In genomic region chr3:27156594-27156949, GRCm38 (mm10) we compare ENCODE assay signal across 19 mouse cellular contexts. TPM values are rescaled to one million over a fixed set of nuclear protein-coding genes. Genes with fewer than 3 reads are reported as not detected.
DNase-seq lines count a peak whose midpoint lies in the region; ATAC-seq and TF ChIP-seq lines count a peak whose summit lies in the region.
"Had no signal": no experiment of that assay in that cellular context is flagged by ENCODE, and none has a peak within 500 bp of the region (broad histone marks: within the 10 kb centered on the region; RNA-seq: fewer than 3 reads in every experiment).

No protein-coding gene starts in this region.

- peaks cover 30% of the 10 kb centered on the region for H3K4me1 ChIP-seq in liver, embryonic 15.5 days (replicated peaks)
- H3K4me1 ChIP-seq in liver, postnatal 0 days (ENCODE audit: insufficient read depth): peaks cover 27% of the 10 kb centered on the region
- H3K4me1 ChIP-seq in E14TG2a.4 (replicated peaks; ENCODE audit: low read depth, low read length): peaks cover 50% of the 10 kb centered on the region
- H3K4me1 ChIP-seq in lung, postnatal 0 days (ENCODE audit: insufficient read depth, low read depth, low read length): no peaks in the 10 kb centered on the region

- H3K9me3 ChIP-seq in liver, embryonic 15.5 days (replicated peaks): no peaks in the 10 kb centered on the region
- no peaks in the 10 kb centered on the region for H3K9me3 ChIP-seq in liver, postnatal 0 days (ENCODE audit: low read length)
- H3K9me3 ChIP-seq in E14TG2a.4 (ENCODE audit: low read length): peaks cover 11% of the 10 kb centered on the region
- no peaks in the 10 kb centered on the region for H3K9me3 ChIP-seq in lung, postnatal 0 days (ENCODE audit: low read length)
- H3K9me3 ChIP-seq: G1E; heart, embryonic 15.5 days; hindbrain, embryonic 10.5 days; limb, embryonic 10.5 days; midbrain, embryonic 13.5 days; neural tube, embryonic 13.5 days had no signal

- no peak for DNase-seq in liver, postnatal 0 days
- peak; percentile 65 for DNase-seq in ES-CJ7 (ENCODE audit: low read depth, low spot score)
- DNase-seq in lung, postnatal 0 days (ENCODE audit: low spot score): no peak
- no peak for DNase-seq in spleen, postnatal 4 days (ENCODE audit: low spot score in 2 of 2)
- no peak for DNase-seq in layer of hippocampus, adult 9-10 months (ENCODE audit: low spot score)
- DNase-seq: cerebellum, postnatal 10 days; kidney, postnatal 25 days; right cerebral cortex, adult 18-20 months; thymus, adult 2 months had no signal

- H3K27me3 ChIP-seq in liver, embryonic 15.5 days: no peaks in the 10 kb centered on the region
- H3K27me3 ChIP-seq in liver, postnatal 0 days (ENCODE audit: insufficient read depth, low read length): no peaks in the 10 kb centered on the region
- H3K27me3 ChIP-seq in E14TG2a.4 (ENCODE audit: insufficient read depth, low read length): no peaks in the 10 kb centered on the region
- no peaks in the 10 kb centered on the region for H3K27me3 ChIP-seq in lung, postnatal 0 days (replicated peaks; ENCODE audit: insufficient read depth, low read length)
- H3K27me3 ChIP-seq: heart, embryonic 15.5 days; midbrain, embryonic 13.5 days; neural tube, embryonic 13.5 days had no signal

- peak overlapping the region; percentile 33; the same call in 1 of the 2 replicates for H3K27ac ChIP-seq in liver, embryonic 15.5 days (replicated peaks)
- no peak overlapping the region for H3K27ac ChIP-seq in liver, postnatal 0 days (ENCODE audit: low read depth)
- peak overlapping the region; percentile 59 for H3K27ac ChIP-seq in lung, postnatal 0 days (ENCODE audit: low read length)
- H3K27ac ChIP-seq: hindbrain, embryonic 10.5 days; hindbrain, postnatal 0 days; limb, embryonic 10.5 days; midbrain, embryonic 13.5 days; neural tube, embryonic 13.5 days had no signal

- WGBS in liver, embryonic 15.5 days (ENCODE audit: insufficient replicate concordance): 57% methylated on average over 3 of the region's 3 CpGs
- 60% methylated on average over 3 of the region's 3 CpGs for WGBS in liver, postnatal 0 days (ENCODE audit: insufficient replicate concordance)
- WGBS in lung, postnatal 0 days: 48% methylated on average over 3 of the region's 3 CpGs

- H3K4me3 ChIP-seq in liver, embryonic 15.5 days (replicated peaks): no peak overlapping the region
- no peak overlapping the region for H3K4me3 ChIP-seq in liver, postnatal 0 days (ENCODE audit: low read depth, low read length)
- peak overlapping the region; percentile 69; the same call in 1 of the 2 replicates for H3K4me3 ChIP-seq in E14TG2a.4 (replicated peaks; ENCODE audit: low read length)
- H3K4me3 ChIP-seq in lung, postnatal 0 days (ENCODE audit: low read depth, low read length): no peak overlapping the region
- H3K4me3 ChIP-seq: heart, embryonic 15.5 days; hindbrain, embryonic 10.5 days; limb, embryonic 10.5 days; midbrain, embryonic 13.5 days; neural tube, embryonic 13.5 days had no signal

- no peak for TF ChIP-seq CTCF in liver, postnatal 0 days (IDR thresholded peaks at IDR 0.05; ENCODE audit: low read depth)
- TF ChIP-seq CTCF in E14TG2a.4 (conservative IDR thresholded peaks at IDR 0.05; ENCODE audit: low read length): peak; percentile 18
- peak; percentile 25 for TF ChIP-seq CTCF in lung, postnatal 0 days (IDR thresholded peaks at IDR 0.05)

- TF ChIP-seq EP300 in liver, postnatal 0 days (IDR thresholded peaks at IDR 0.05; ENCODE audit: low read depth): no peak
- TF ChIP-seq EP300 in lung, postnatal 0 days (IDR thresholded peaks at IDR 0.05): no peak

- H3K36me3 ChIP-seq in liver, embryonic 15.5 days (replicated peaks): no peaks in the 10 kb centered on the region
- no peaks in the 10 kb centered on the region for H3K36me3 ChIP-seq in liver, postnatal 0 days (replicated peaks; ENCODE audit: insufficient read depth, low read length)
- H3K36me3 ChIP-seq in E14TG2a.4 (ENCODE audit: insufficient read depth, low read length): peaks cover 2% of the 10 kb centered on the region
- H3K36me3 ChIP-seq in lung, postnatal 0 days (ENCODE audit: insufficient read depth, low read length): no peaks in the 10 kb centered on the region
- H3K36me3 ChIP-seq: heart, embryonic 15.5 days; hindbrain, embryonic 10.5 days; midbrain, embryonic 13.5 days; neural tube, embryonic 13.5 days had no signal

- no peak for ATAC-seq in liver, embryonic 15.5 days (ENCODE audit: insufficient read depth)
- no peak for ATAC-seq in liver, postnatal 0 days
- ATAC-seq in lung, postnatal 0 days: no peak
- ATAC-seq: hindbrain, postnatal 0 days; midbrain, embryonic 13.5 days had no signal

- H3K4me2 ChIP-seq in liver, embryonic 15.5 days: no peak overlapping the region
- no peak overlapping the region for H3K4me2 ChIP-seq in liver, postnatal 0 days (ENCODE audit: low read depth, low read length)
- no peak overlapping the region for H3K4me2 ChIP-seq in lung, postnatal 0 days (replicated peaks; ENCODE audit: low read depth, low read length)
- H3K4me2 ChIP-seq: heart, embryonic 15.5 days; liver, embryonic 11.5 days; midbrain, embryonic 13.5 days; neural tube, embryonic 13.5 days had no signal

- no peak overlapping the region for H3K9ac ChIP-seq in liver, embryonic 15.5 days
- no peak overlapping the region for H3K9ac ChIP-seq in liver, postnatal 0 days (replicated peaks)
- H3K9ac ChIP-seq in lung, postnatal 0 days (replicated peaks; ENCODE audit: low read depth): no peak overlapping the region
- H3K9ac ChIP-seq: heart, embryonic 15.5 days; midbrain, embryonic 13.5 days; neural tube, embryonic 13.5 days had no signal

RNA-seq across cellular contexts. Expression of gene Ect2, which starts 2.9 kb away (rescaled TPM):
- 37.9 TPM in 2 replicates for polyA plus RNA-seq in liver, embryonic 15.5 days (2015; fragmentation: Nextera tagmentation; extraction: Ambion mirVana)
- polyA plus RNA-seq in liver, postnatal 0 days (2015; fragmentation: Nextera tagmentation; extraction: Ambion mirVana): 10.1 and 12.5 TPM in 2 replicates
- 4.6 and 6.7 TPM in 2 replicates for polyA plus RNA-seq in lung, postnatal 0 days (2015; fragmentation: Nextera tagmentation; extraction: Ambion mirVana)

RNA-seq across cellular contexts. Expression of gene Nceh1, which starts 26.2 kb away (rescaled TPM):
- polyA plus RNA-seq in liver, embryonic 15.5 days (2015; fragmentation: Nextera tagmentation; extraction: Ambion mirVana): 5.1 and 5.5 TPM in 2 replicates
- polyA plus RNA-seq in liver, postnatal 0 days (2015; fragmentation: Nextera tagmentation; extraction: Ambion mirVana): 18.2 and 23.9 TPM in 2 replicates
- 52.2 and 55.6 TPM in 2 replicates for polyA plus RNA-seq in lung, postnatal 0 days (2015; fragmentation: Nextera tagmentation; extraction: Ambion mirVana)
